Mouse (Mus musculus) c-Kit-positive CD71-positive TER-119-negative erythroid progenitor cells, embryonic 14.5 days (primary cell): ENCODE measurements at regions not wholly inside any gene's neighbourhood (a gene's known extent, or its start where the extent isn't known, plus 50 kb on each side); places are given as distances from the start of the nearest gene placed in this dataset.

ENCODE experiments used
- DNase-seq: peaks from one replicate; pipeline ENCODE4 v3.0.0-alpha.2; 2013; ENCODE audit warnings: low read depth

DNA sequence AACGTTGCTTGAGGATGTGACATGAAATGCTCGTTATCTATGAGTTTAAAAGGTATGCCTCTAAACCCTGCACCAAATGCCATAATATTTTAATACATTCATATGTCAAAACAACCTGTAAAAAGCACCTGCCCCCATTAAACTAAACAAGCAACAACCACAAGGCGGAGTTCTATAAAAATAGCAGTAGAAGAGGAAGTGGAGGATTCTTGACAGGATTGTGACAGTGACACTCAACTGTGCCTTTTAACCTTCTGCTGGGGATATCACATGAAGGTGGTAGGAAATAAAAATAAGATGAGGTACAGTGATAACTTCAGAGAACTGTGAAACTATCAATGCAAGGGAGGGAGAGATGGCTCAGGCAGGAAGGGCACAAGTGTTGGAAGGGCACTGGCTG is 58.6 kb upstream of the Dbx2 start:
- DNase-seq = no peak

DNA sequence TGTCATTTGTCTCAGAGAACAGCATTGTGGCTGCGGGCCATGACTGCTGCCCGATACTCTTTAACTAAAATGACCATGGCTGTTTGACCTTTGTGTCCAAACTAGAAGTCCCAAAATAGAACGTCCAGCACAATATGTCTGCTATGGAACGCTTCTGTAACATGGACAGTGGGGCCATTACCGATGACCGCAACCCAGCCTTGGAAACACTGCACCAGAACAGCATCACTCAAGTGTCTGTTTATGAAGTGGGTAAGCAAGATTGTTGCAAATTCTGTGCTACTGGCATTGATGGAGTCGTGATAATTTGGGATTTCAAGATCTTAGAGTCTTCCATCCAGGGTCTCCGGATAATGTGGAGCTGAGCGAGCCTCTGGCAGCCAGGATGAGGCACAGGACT is 60.2 kb upstream of the Dbx2 start:
- DNase-seq = no peak

DNA sequence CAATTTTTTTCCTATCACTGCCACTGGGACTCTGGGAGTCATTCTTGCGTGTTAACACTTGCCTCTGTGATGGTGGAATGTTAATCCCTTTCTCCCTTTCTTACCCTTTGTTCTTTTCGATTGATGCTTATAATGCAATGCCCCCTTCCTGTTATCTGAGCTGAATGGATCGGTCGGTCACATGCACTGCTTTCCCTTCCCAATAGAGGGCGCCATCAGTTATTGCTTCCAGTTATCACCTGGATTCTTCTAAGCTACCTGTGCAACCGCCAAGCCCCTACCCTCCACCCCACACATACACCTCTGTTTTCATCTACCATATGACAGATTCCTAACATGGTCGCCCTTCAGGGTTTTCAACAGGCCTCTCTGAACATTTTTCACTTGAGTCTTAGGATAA is 66.9 kb upstream of the Ano6 start:
- peak; percentile 4 for DNase-seq

DNA sequence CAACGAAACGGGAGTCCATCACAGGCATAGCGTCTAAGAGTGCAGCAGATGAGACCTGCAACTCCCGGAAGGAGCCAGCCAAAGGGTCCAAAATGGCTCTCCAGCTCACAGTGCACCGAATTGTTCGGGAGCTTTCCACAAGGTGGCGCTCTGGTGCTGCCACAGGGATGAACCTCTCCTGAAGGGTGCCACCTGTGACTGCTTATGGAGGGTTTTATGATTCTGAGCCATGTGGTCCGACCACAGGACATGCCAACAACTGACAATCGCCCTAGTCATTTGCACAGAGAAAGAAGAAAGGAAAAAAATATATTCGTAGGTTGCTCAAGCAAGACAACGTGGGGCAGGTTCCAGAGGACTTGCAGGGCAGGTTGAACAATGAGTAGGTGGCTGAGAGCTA is 64.8 kb upstream of the Ano6 start:
- DNase-seq = peak; percentile 25

DNA sequence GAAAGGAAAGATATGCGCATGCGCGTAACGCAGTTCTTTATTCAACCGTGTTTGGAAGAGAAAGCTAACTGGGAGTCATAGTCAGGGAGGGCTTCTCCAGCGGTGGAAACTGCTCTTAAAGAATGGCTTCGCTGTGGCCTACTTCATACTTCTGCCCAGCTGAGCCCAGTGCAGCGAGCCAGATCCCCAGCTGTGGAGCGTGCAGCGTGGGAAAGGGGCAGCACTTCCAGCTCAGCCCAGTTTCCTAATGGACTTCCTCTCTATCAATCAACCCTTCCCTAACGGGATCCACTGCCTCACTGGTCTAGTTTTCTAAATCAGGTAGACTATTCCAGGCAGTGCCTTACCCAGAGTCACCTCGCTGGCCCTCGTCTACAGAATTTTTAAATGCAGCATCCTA is 64.1 kb upstream of the Ano6 start:
- DNase-seq = no peak

DNA sequence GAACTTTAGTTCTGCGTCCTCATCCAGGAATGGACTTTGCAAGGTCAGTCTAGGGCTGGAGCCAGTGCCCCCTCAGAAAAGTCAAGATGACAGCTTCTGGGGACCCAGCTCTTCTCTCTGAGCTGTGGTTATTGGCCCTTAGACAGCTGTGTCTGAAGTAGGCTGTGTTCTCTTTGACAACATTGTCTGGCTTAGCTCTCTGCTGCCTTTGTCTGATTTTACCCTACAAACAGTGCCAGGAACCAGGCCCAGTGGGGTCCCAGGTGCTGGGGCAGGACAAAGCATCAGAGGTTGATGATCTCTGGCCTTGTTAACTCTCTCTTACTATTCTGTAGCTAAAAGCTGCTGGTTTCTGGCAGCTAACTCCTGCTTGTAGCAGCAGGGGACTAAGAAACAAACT is 54.9 kb upstream of the Ano6 start:
- no peak for DNase-seq
